Comparison of ENCODE assay signal across 10 mouse cellular contexts in genomic region chr1:167928060-167928467, GRCm38 (mm10).
DNase-seq lines count a peak whose midpoint lies in the region; ATAC-seq and TF ChIP-seq lines count a peak whose summit lies in the region.
"Had no signal": no experiment of that assay in that cellular context is flagged by ENCODE, and none has a peak within 500 bp of the region (broad histone marks: within the 10 kb centered on the region; RNA-seq: fewer than 3 reads in every experiment).

No protein-coding gene starts in this region.

- peak; percentile 42 for TF ChIP-seq CTCF in intestine, postnatal 0 days (IDR thresholded peaks at IDR 0.05; ENCODE audit: low read depth)
- peak; percentile 20 for TF ChIP-seq CTCF in E14TG2a.4 (conservative IDR thresholded peaks at IDR 0.05; ENCODE audit: low read length)
- TF ChIP-seq CTCF in thymus, adult 2 months (IDR thresholded peaks at IDR 0.05; ENCODE audit: borderline replicate concordance, control insufficient read depth, extremely low read depth, insufficient read depth, low read length, poor library complexity) = no peak

- no peaks in the 10 kb centered on the region for H3K9me3 ChIP-seq in intestine, postnatal 0 days (ENCODE audit: control insufficient read depth)
- no peaks in the 10 kb centered on the region for H3K9me3 ChIP-seq in intestine, embryonic 16.5 days (ENCODE audit: control insufficient read depth, low read length)
- peaks cover 11% of the 10 kb centered on the region for H3K9me3 ChIP-seq in E14TG2a.4 (ENCODE audit: low read length)
- no peaks in the 10 kb centered on the region for H3K9me3 ChIP-seq in forebrain, embryonic 12.5 days
- no peaks in the 10 kb centered on the region for H3K9me3 ChIP-seq in limb, embryonic 13.5 days
- H3K9me3 ChIP-seq: embryonic facial prominence, embryonic 10.5 days; liver, embryonic 13.5 days had no signal

- no peak overlapping the region for H3K9ac ChIP-seq in intestine, postnatal 0 days (ENCODE audit: low read depth, low read length)
- H3K9ac ChIP-seq in intestine, embryonic 16.5 days (ENCODE audit: low read depth, low read length) = no peak overlapping the region
- H3K9ac ChIP-seq in forebrain, embryonic 12.5 days = no peak overlapping the region
- H3K9ac ChIP-seq in limb, embryonic 13.5 days = no peak overlapping the region
- H3K9ac ChIP-seq: liver, embryonic 13.5 days had no signal

- no peak overlapping the region for H3K4me3 ChIP-seq in intestine, postnatal 0 days (ENCODE audit: low read depth, low read length)
- no peak overlapping the region for H3K4me3 ChIP-seq in intestine, embryonic 16.5 days (ENCODE audit: low read length)
- no peak overlapping the region for H3K4me3 ChIP-seq in E14TG2a.4 (replicated peaks; ENCODE audit: low read length)
- no peak overlapping the region for H3K4me3 ChIP-seq in forebrain, embryonic 12.5 days (replicated peaks)
- H3K4me3 ChIP-seq in limb, embryonic 13.5 days = no peak overlapping the region
- H3K4me3 ChIP-seq in thymus, adult 2 months (ENCODE audit: control insufficient read depth, insufficient read depth, low read length) = no peak overlapping the region
- H3K4me3 ChIP-seq: embryonic facial prominence, embryonic 10.5 days; liver, embryonic 13.5 days had no signal

- no peak for ATAC-seq in intestine, postnatal 0 days
- no peak for ATAC-seq in intestine, embryonic 16.5 days
- ATAC-seq in forebrain, embryonic 12.5 days (ENCODE audit: low FRiP score) = peak; percentile 75
- ATAC-seq in limb, embryonic 13.5 days (ENCODE audit: low FRiP score, low read depth) = 0 out of 2 replicates have a peak, but pooled peaks have one; percentile 20
- ATAC-seq in monocyte, adult 5-6 weeks (replicated peaks; ENCODE audit: insufficient number of reproducible peaks, low FRiP score, low TSS enrichment, poor library complexity, severe bottlenecking) = no peak

- no peak overlapping the region for H3K4me2 ChIP-seq in intestine, postnatal 0 days (replicated peaks; ENCODE audit: low read depth)
- no peak overlapping the region for H3K4me2 ChIP-seq in intestine, embryonic 16.5 days (ENCODE audit: low read depth, low read length)
- no peak overlapping the region for H3K4me2 ChIP-seq in forebrain, embryonic 12.5 days
- no peak overlapping the region for H3K4me2 ChIP-seq in limb, embryonic 13.5 days (replicated peaks)
- H3K4me2 ChIP-seq: liver, embryonic 13.5 days had no signal

- DNase-seq in thymus, adult 2 months = no peak
- DNase-seq in cerebellum, postnatal 36 days = no peak
- DNase-seq: liver, embryonic 13.5 days had no signal

- WGBS in intestine, postnatal 0 days = 29% methylated on average over 4 of the region's 4 CpGs
- 27% methylated on average over 4 of the region's 4 CpGs for WGBS in intestine, embryonic 16.5 days
- 18% methylated on average over 4 of the region's 4 CpGs for WGBS in forebrain, embryonic 12.5 days
- WGBS in limb, embryonic 13.5 days = 14% methylated on average over 4 of the region's 4 CpGs
- 32% methylated on average over 4 of the region's 4 CpGs for WGBS in thymus, adult 2 months

- H3K4me1 ChIP-seq in intestine, postnatal 0 days (replicated peaks; ENCODE audit: control insufficient read depth, insufficient read depth, low read length) = no peaks in the 10 kb centered on the region
- H3K4me1 ChIP-seq in intestine, embryonic 16.5 days (ENCODE audit: control insufficient read depth, insufficient read depth, low read length) = no peaks in the 10 kb centered on the region
- peaks cover 23% of the 10 kb centered on the region for H3K4me1 ChIP-seq in E14TG2a.4 (replicated peaks; ENCODE audit: low read depth, low read length)
- H3K4me1 ChIP-seq in forebrain, embryonic 12.5 days = peaks cover 18% of the 10 kb centered on the region
- H3K4me1 ChIP-seq in limb, embryonic 13.5 days = no peaks in the 10 kb centered on the region; the same call in 1 of the 2 replicates
- H3K4me1 ChIP-seq in thymus, adult 2 months (replicated peaks; ENCODE audit: control insufficient read depth, insufficient read depth, low read length) = no peaks in the 10 kb centered on the region
- H3K4me1 ChIP-seq: liver, embryonic 13.5 days had no signal

- no peaks in the 10 kb centered on the region for H3K36me3 ChIP-seq in intestine, postnatal 0 days (ENCODE audit: control insufficient read depth, insufficient read depth)
- no peaks in the 10 kb centered on the region for H3K36me3 ChIP-seq in intestine, embryonic 16.5 days (ENCODE audit: control insufficient read depth, insufficient read depth, low read length)
- no peaks in the 10 kb centered on the region for H3K36me3 ChIP-seq in E14TG2a.4 (ENCODE audit: insufficient read depth, low read length)
- H3K36me3 ChIP-seq in forebrain, embryonic 12.5 days (replicated peaks) = no peaks in the 10 kb centered on the region
- no peaks in the 10 kb centered on the region for H3K36me3 ChIP-seq in limb, embryonic 13.5 days
- no peaks in the 10 kb centered on the region for H3K36me3 ChIP-seq in thymus, adult 2 months (ENCODE audit: control insufficient read depth, insufficient read depth, low read length)
- H3K36me3 ChIP-seq: embryonic facial prominence, embryonic 10.5 days; liver, embryonic 13.5 days had no signal

- TF ChIP-seq POLR2A in thymus, adult 2 months (IDR thresholded peaks at IDR 0.05; ENCODE audit: control insufficient read depth, extremely low read depth, insufficient read depth, low read length, poor library complexity) = no peak

- H3K27ac ChIP-seq in intestine, postnatal 0 days (ENCODE audit: low read depth, low read length) = no peak overlapping the region
- H3K27ac ChIP-seq in intestine, embryonic 16.5 days (ENCODE audit: low read length) = no peak overlapping the region
- no peak overlapping the region for H3K27ac ChIP-seq in forebrain, embryonic 12.5 days
- H3K27ac ChIP-seq in limb, embryonic 13.5 days = no peak overlapping the region
- no peak overlapping the region for H3K27ac ChIP-seq in thymus, adult 2 months (ENCODE audit: control insufficient read depth, insufficient read depth, low read length)
- H3K27ac ChIP-seq: embryonic facial prominence, embryonic 10.5 days; liver, embryonic 13.5 days had no signal

- H3K27me3 ChIP-seq in intestine, postnatal 0 days (replicated peaks; ENCODE audit: control insufficient read depth, insufficient read depth, low read length) = no peaks in the 10 kb centered on the region
- no peaks in the 10 kb centered on the region for H3K27me3 ChIP-seq in intestine, embryonic 16.5 days (replicated peaks; ENCODE audit: control insufficient read depth, insufficient read depth, low read length)
- H3K27me3 ChIP-seq in E14TG2a.4 (ENCODE audit: insufficient read depth, low read length) = peaks cover 47% of the 10 kb centered on the region
- H3K27me3 ChIP-seq in forebrain, embryonic 12.5 days = peaks cover 31% of the 10 kb centered on the region; the same call in 1 of the 2 replicates
- peaks cover 33% of the 10 kb centered on the region for H3K27me3 ChIP-seq in limb, embryonic 13.5 days
- no peaks in the 10 kb centered on the region for H3K27me3 ChIP-seq in thymus, adult 2 months (ENCODE audit: control insufficient read depth, insufficient read depth, low read length)

Comparison
In these comparisons a context has a peak if more than half of its experiments do, and no peak if none do; other contexts are left out.
1. ATAC-seq: peak in forebrain, embryonic 12.5 days (single experiment) and limb, embryonic 13.5 days (single experiment); none in intestine, postnatal 0 days (single experiment), intestine, embryonic 16.5 days (single experiment) and monocyte, adult 5-6 weeks (single experiment).